Mouse (Mus musculus) neural tube, embryonic 14.5 days (tissue): Measurements from ENCODE around the gene Lifr. TPM values are rescaled to one million over a fixed set of nuclear protein-coding genes. Genes with fewer than 3 reads are reported as not detected.
A peak's percentile ranks its signal among the peaks of the same experiment; 100 is the strongest.

ENCODE experiments used
- ATAC-seq: fragments of 200-750 bp; cut with Nextera tagmentation; 2 replicates; pipeline ENCODE4 v1.8.0; 2017; ENCODE audit warnings: low read depth, mild to moderate bottlenecking, moderate TSS enrichment, moderate library complexity
- H3K27ac ChIP-seq: fragments of 300-500 bp; sonication (generic); 2 replicates; pipeline ENCODE4 v1.5.1; 2014; ENCODE audit warnings: low read depth, mild to moderate bottlenecking, control low read depth, low read length, moderate library complexity, mixed read lengths
- H3K27me3 ChIP-seq: fragments of 300-500 bp; sonication (generic); 2 replicates; pipeline ENCODE4 v1.6.1; 2014; ENCODE audit warnings: low read length; ENCODE audit not compliant: control insufficient read depth, insufficient read depth
- H3K36me3 ChIP-seq: fragments of 300-500 bp; sonication (generic); 2 replicates; pipeline ENCODE4 v1.6.1; 2014; ENCODE audit warnings: low read length, mixed read lengths; ENCODE audit not compliant: control insufficient read depth, insufficient read depth
- H3K4me1 ChIP-seq: fragments of 300-500 bp; sonication (generic); 2 replicates; pipeline ENCODE4 v1.6.1; 2014; ENCODE audit warnings: low read length; ENCODE audit not compliant: control insufficient read depth, insufficient read depth
- H3K4me2 ChIP-seq: fragments of 300-500 bp; sonication (generic); 2 replicates; pipeline ENCODE4 v1.6.1; 2014; ENCODE audit warnings: mild to moderate bottlenecking, low read depth, low read length, control low read depth
- H3K4me3 ChIP-seq: fragments of 300-500 bp; sonication (generic); 2 replicates; pipeline ENCODE4 v1.5.1; 2014; ENCODE audit warnings: low read depth, low read length, control low read depth, mixed read lengths
- H3K9ac ChIP-seq: fragments of 300-500 bp; sonication (generic); replicated peaks from 2 replicates; pipeline ENCODE4 v1.6.1; 2014; ENCODE audit warnings: low read depth, mild to moderate bottlenecking, control low read depth, low read length, mixed read lengths
- H3K9me3 ChIP-seq: fragments of 300-500 bp; sonication (generic); 2 replicates; pipeline ENCODE4 v1.6.1; 2016; ENCODE audit warnings: low read length; ENCODE audit not compliant: control insufficient read depth
- WGBS: fragments of 180-500 bp; shearing (Covaris S2); extraction: QIAGEN DNeasy Blood & Tissue Kit; methylation state at CpG from one replicate; pipeline ENCODE4 v1.1.7; 2014; 5-methylcytosine and 5-hydroxymethylcytosine counted together
- polyA plus RNA-seq: library from polyadenylated mRNA; unstranded; fragments of >200 nt; fragmentation: Nextera tagmentation; extraction: Ambion mirVana; gene quantifications from 2 replicates; pipeline ENCODE4 v1.2.1, GENCODE M21; 2014

Lifr gene
- polyA plus RNA-seq, 1 experiment from 2014 or later = 32.1 TPM

DNA sequence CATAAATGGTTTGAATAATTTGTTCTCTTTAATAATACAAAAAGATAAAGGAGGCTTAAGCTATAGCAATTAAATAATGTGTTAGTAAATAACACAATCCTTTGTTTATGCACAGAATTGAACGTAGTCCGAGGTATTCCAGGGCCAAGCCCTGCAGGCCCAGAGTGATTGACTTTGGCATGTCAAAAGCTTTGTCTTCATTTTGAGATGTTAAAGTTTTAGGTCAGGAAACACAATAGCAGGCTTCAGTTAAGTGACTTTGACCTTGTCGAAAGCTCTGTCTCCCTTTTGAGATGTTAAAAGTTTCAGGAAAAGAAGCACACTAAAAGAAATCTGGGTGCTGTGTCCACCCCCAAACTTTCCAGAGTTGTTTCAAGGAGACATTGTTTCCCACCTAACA is 26.3 kb downstream of the Lifr start:
- Histone ChIP-seq H3K4me3 (no peak overlapping the region), H3K4me1 (no peaks in the 10 kb centered on the region), H3K36me3 (no peaks in the 10 kb centered on the region), H3K9ac (no peak overlapping the region), H3K4me2 (no peak overlapping the region), H3K27me3 (no peaks in the 10 kb centered on the region), H3K9me3 (no peaks in the 10 kb centered on the region), H3K27ac (no peak overlapping the region)
- ATAC-seq = no peak
- 66% methylated on average over 3 of the region's 3 CpGs for WGBS

DNA sequence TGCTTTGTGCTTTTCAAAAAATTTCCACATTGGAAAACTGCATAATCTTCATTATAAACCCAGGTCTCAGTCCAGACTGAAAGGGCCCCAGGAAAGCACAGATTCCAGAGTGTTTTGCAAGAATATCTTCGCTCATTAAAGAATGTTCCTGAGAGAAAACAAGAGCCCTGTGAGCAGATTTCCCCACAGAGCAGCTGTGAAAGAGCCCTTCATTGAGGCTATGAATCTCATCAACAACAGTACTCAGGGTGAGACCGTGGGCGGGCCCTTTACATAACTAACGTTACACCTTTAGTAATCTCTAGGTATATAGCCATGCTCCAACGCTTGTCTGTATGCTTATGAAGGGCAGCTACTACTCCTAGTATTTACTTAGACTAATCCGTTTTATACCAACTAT is 27.5 kb downstream of the Lifr start:
- H3K36me3 ChIP-seq = no peaks in the 10 kb centered on the region
- H3K4me1 ChIP-seq = no peaks in the 10 kb centered on the region
- H3K9ac ChIP-seq = no peak overlapping the region
- no peak overlapping the region for H3K4me3 ChIP-seq
- 71% methylated on average over 6 of the region's 6 CpGs for WGBS
- no peak for ATAC-seq
- H3K27ac ChIP-seq = no peak overlapping the region
- no peaks in the 10 kb centered on the region for H3K27me3 ChIP-seq
- no peak overlapping the region for H3K4me2 ChIP-seq
- no peaks in the 10 kb centered on the region for H3K9me3 ChIP-seq

DNA sequence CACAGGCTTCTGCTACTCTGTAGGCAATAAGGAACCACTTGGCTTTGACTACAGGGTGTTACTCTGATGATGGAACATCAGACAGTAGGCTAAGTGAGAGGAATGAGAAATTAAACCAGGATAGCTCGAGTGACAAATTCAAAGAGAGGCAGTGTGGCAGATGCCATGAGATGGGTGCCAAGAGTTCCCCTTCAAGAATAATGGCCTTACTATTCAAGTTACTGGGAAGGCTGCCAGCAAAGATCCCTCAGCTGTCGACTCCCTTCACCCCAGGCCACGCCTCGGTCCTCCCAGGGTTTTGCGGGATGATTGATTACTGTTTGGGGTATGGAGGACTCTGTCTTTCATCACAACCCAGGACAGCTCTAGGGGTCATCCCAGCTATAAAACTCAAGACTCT is 28.4 kb downstream of the Lifr start:
- Histone ChIP-seq H3K36me3 (no peaks in the 10 kb centered on the region), H3K9me3 (no peaks in the 10 kb centered on the region), H3K4me1 (no peaks in the 10 kb centered on the region), H3K4me2 (no peak overlapping the region), H3K9ac (no peak overlapping the region), H3K4me3 (no peak overlapping the region), H3K27me3 (no peaks in the 10 kb centered on the region), H3K27ac (no peak overlapping the region)
- 35% methylated on average over 5 of the region's 5 CpGs for WGBS
- peak; percentile 88 for ATAC-seq

DNA sequence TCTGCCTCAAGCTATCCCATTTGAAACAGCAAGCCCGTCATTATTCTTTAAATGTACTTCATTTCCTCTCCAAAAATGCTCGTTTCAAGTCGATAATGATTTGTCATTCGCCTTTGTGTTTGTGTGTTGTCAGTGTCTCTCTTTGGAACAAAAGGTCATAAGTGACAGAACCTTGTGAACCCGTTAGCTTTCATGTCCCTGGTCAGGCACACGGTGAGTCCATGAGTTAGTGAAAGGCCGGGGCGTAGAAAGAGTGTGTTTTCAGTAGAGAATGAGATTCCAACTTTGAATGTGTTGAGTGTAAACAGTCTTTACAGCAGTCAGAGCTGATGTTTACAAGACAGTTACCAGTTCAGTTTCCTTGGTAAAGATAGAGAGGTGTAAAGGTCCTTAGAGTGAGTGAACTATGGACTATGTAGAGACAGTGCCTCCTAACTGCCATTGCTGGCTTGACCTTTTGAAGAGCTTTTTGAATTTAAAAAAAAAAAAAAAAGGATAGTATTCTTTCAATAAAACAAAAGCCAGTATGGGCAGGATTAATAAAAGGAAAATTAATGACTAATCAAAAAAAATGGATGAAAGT is 29.6 kb downstream of the Lifr start:
- no peak overlapping the region for H3K4me3 ChIP-seq
- no peak overlapping the region for H3K27ac ChIP-seq
- no peaks in the 10 kb centered on the region for H3K36me3 ChIP-seq
- H3K4me1 ChIP-seq = no peaks in the 10 kb centered on the region
- no peak overlapping the region for H3K9ac ChIP-seq
- no peak overlapping the region for H3K4me2 ChIP-seq
- 72% methylated on average over 8 of the region's 8 CpGs for WGBS
- H3K9me3 ChIP-seq = no peaks in the 10 kb centered on the region
- no peaks in the 10 kb centered on the region for H3K27me3 ChIP-seq
- ATAC-seq = no peak

DNA sequence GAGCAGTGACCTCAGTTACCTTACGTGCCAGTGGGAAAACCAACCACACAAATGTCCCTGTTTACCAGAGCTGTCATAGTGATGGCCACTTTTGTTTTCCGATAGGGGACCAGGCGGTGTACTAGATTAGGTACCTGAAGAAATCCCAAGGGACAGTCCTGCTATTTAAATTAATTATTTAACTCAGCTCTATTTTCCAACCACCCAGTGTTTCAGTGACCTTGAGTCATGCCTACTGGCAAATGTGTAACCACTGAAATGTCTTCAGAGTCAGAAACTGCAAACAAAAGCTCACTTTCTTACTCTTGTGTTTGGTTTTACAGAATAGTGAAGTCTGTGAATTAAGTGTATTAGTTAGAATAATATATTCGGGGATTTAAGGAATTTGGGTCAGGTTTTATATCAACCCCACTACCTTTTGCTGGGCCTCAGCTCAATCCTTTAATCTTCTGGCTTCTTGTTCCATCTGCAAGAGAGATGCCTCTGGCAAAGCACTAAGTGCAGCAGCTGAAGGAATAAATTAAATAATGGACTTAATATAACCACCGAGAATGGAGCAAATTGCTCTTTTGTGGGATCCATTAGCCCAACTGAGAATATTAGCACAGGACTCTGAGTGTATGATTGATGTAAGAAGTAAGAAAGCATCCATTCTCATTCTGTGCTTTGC is 33.5 kb downstream of the Lifr start:
- WGBS = 61% methylated on average over 5 of the region's 5 CpGs

GRCm38 (mm10) chr15:7126171-7126570 is 35.8 kb downstream of the Lifr start:
- Histone ChIP-seq H3K27me3 (no peaks in the 10 kb centered on the region), H3K4me2 (no peak overlapping the region), H3K4me1 (peaks cover 9% of the 10 kb centered on the region; the same call in 1 of the 2 replicates), H3K9me3 (no peaks in the 10 kb centered on the region), H3K4me3 (no peak overlapping the region), H3K27ac (no peak overlapping the region), H3K9ac (no peak overlapping the region), H3K36me3 (no peaks in the 10 kb centered on the region)
- no peak for ATAC-seq
- WGBS = 56% methylated on average over 1 of the region's 1 CpGs

More for the DNA sequence above, 33.5 kb downstream of the Lifr start:
- no peak overlapping the region for H3K27ac ChIP-seq
- no peak overlapping the region for H3K9ac ChIP-seq
- H3K4me3 ChIP-seq = no peak overlapping the region
- H3K27me3 ChIP-seq = no peaks in the 10 kb centered on the region
- peaks cover 4% of the 10 kb centered on the region; the same call in 1 of the 2 replicates for H3K4me1 ChIP-seq
- no peak overlapping the region for H3K4me2 ChIP-seq
- no peak for ATAC-seq
- H3K9me3 ChIP-seq = no peaks in the 10 kb centered on the region
- no peaks in the 10 kb centered on the region for H3K36me3 ChIP-seq

GRCm38 (mm10) chr15:7128627-7129126 is 38.3 kb downstream of the Lifr start:
- H3K36me3 ChIP-seq = no peaks in the 10 kb centered on the region
- ATAC-seq = peak; percentile 10; the same call in 1 of the 2 replicates
- H3K4me3 ChIP-seq = peak overlapping the region; percentile 78
- WGBS = under 1% methylated on average over 18 of the region's 18 CpGs
- no peaks in the 10 kb centered on the region for H3K27me3 ChIP-seq
- H3K27ac ChIP-seq = peak overlapping the region; percentile 87
- peak overlapping the region; percentile 73 for H3K9ac ChIP-seq
- peak overlapping the region; percentile 90 for H3K4me2 ChIP-seq
- H3K4me1 ChIP-seq = peaks cover 9% of the 10 kb centered on the region; the same call in 1 of the 2 replicates
- H3K9me3 ChIP-seq = no peaks in the 10 kb centered on the region

DNA sequence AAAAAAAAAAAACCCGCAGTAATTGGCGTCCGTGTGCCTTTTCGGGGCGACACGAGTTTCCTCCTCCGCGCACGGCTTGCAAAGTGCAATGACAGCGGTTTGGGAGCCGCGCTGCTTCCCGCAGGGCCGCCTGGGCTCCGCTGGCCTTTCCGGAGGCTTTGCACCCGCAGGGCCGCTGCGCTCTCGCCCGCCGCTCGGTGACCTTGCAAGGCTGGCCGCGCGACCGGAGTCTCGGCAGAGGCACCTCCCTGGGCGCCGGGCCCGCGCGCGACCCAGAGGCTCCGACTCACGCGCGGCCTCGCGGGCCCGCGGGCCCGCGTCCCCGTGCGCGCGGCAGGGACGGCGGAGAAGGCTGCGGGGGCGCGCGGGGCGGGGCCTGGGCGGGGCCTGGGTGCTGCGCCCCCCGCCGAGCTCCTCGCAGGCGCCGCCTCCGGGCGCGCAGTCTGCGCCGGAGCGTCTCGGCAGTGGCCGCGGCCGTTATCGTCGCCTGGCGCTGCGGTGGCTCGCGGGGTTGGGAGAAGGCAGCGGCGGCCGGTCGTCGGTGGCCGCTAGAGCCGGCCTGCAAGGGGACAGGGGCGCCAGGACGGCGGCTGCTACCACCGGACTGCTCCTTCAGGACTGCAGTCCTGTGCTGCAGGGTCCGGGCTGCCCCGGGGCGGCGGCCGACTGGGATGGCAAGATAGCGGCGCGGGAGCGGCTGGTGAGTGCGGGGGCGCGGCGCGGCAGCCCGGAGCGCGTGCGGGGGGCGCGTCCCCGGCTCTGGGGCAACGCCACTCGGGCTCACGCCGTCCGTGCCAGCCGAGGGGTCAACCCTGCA is 38.9 kb downstream of the Lifr start:
- WGBS = under 1% methylated on average over 88 of the region's 116 CpGs
- peak overlapping the region; percentile 90 for H3K4me2 ChIP-seq
- ATAC-seq = peak; percentile 95
- peak overlapping the region; percentile 87 for H3K27ac ChIP-seq
- H3K36me3 ChIP-seq = no peaks in the 10 kb centered on the region
- H3K4me3 ChIP-seq = peak overlapping the region; percentile 78
- peak overlapping the region; percentile 73 for H3K9ac ChIP-seq
- no peaks in the 10 kb centered on the region for H3K27me3 ChIP-seq
- H3K9me3 ChIP-seq = no peaks in the 10 kb centered on the region
- H3K4me1 ChIP-seq = peaks cover 12% of the 10 kb centered on the region; the same call in 1 of the 2 replicates

DNA sequence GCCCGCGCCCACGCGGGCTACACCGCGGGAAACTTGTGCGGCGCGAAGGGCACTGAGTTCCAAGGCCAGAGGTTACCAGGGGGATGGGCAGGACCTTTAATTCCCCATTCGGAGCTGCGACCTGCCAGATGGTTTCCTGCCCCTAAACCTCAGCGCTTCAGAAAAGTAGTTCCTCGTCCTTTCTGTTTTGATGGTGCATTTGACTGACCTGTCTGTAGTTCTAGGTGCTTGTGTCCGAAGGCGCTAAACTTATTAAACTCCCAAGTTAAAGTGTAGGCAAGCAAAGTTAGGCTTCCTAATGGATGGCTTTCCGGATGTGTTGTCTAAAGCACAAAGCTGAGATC is 39.5 kb downstream of the Lifr start:
- WGBS = under 1% methylated on average over 16 of the region's 16 CpGs
- H3K4me1 ChIP-seq = peaks cover 12% of the 10 kb centered on the region; the same call in 1 of the 2 replicates
- no peaks in the 10 kb centered on the region for H3K36me3 ChIP-seq

More for the DNA sequence above, 39.5 kb downstream of the Lifr start:
- Histone ChIP-seq H3K27ac (peak overlapping the region; percentile 87), H3K9ac (peak overlapping the region; percentile 73), H3K27me3 (no peaks in the 10 kb centered on the region), H3K9me3 (no peaks in the 10 kb centered on the region), H3K4me2 (peak overlapping the region; percentile 90), H3K4me3 (peak overlapping the region; percentile 78)
- no peak for ATAC-seq
